25 mouse cellular contexts compared by ENCODE assay signal in genomic region chr16:10005606-10006005, GRCm38 (mm10). TPM values are rescaled to one million over a fixed set of nuclear protein-coding genes. Genes with fewer than 3 reads are reported as not detected.
DNase-seq lines count a peak whose midpoint lies in the region; ATAC-seq lines count a peak whose summit lies in the region.
"Had no signal": no experiment of that assay in that cellular context is flagged by ENCODE, and none has a peak within 500 bp of the region (broad histone marks: within the 10 kb centered on the region; RNA-seq: fewer than 3 reads in every experiment).

No protein-coding gene starts in this region.

- no peak overlapping the region for H3K27ac ChIP-seq in forebrain, embryonic 14.5 days (ENCODE audit: low read depth, low read length)
- H3K27ac ChIP-seq: embryonic facial prominence, embryonic 12.5 days; forebrain, embryonic 12.5 days; gastrocnemius, adult 2 months; limb, embryonic 12.5 days; liver, embryonic 12.5 days; stomach, postnatal 0 days had no signal

- peak; percentile 92 for DNase-seq in left cerebral cortex, postnatal 4 days
- no peak for DNase-seq in left cerebral cortex, adult 11 months (ENCODE audit: low spot score)
- peak; percentile 98 for DNase-seq in cerebellum, adult 11-12 months
- DNase-seq in cerebellum, adult 9-10 months: peak; percentile 99
- DNase-seq in kidney, adult 11 months: no peak
- no peak for DNase-seq in spleen, adult 18-20 months
- DNase-seq in forebrain, embryonic 14.5 days (ENCODE audit: low spot score): no peak
- DNase-seq: adrenal gland, adult 8-10 months; gastrocnemius, adult 2 months; kidney, adult 8-10 months; kidney, postnatal 10 days; lung, adult 18-20 months; lung, postnatal 14 days; thymus, postnatal 14 days had no signal

- no peak overlapping the region for H3K4me2 ChIP-seq in forebrain, embryonic 14.5 days (ENCODE audit: low read length)
- H3K4me2 ChIP-seq: embryonic facial prominence, embryonic 12.5 days; forebrain, embryonic 12.5 days; limb, embryonic 12.5 days; liver, embryonic 12.5 days; midbrain, embryonic 11.5 days had no signal

- 84% methylated on average over 5 of the region's 5 CpGs for WGBS in forebrain, embryonic 14.5 days

- no peak overlapping the region for H3K9ac ChIP-seq in forebrain, embryonic 14.5 days (ENCODE audit: low read length)
- H3K9ac ChIP-seq: embryonic facial prominence, embryonic 12.5 days; forebrain, embryonic 12.5 days; limb, embryonic 12.5 days; liver, embryonic 12.5 days had no signal

- intact Hi-C loops in left cerebral cortex, postnatal 4 days (cut with DNase I): no loop called here

- ATAC-seq in forebrain, embryonic 14.5 days: no peak
- ATAC-seq: liver, embryonic 12.5 days had no signal

- no peaks in the 10 kb centered on the region for H3K27me3 ChIP-seq in forebrain, embryonic 14.5 days (replicated peaks; ENCODE audit: control insufficient read depth, insufficient read depth, low read length)
- H3K27me3 ChIP-seq: embryonic facial prominence, embryonic 12.5 days; forebrain, embryonic 12.5 days; liver, embryonic 12.5 days had no signal

- H3K9me3 ChIP-seq in forebrain, embryonic 14.5 days (replicated peaks; ENCODE audit: control insufficient read depth, low read length): no peaks in the 10 kb centered on the region
- H3K9me3 ChIP-seq: embryonic facial prominence, embryonic 12.5 days; forebrain, embryonic 12.5 days; limb, embryonic 12.5 days; liver, embryonic 12.5 days had no signal

- no peaks in the 10 kb centered on the region for H3K36me3 ChIP-seq in forebrain, embryonic 14.5 days (ENCODE audit: control insufficient read depth, insufficient read depth, low read length)
- H3K36me3 ChIP-seq: embryonic facial prominence, embryonic 12.5 days; forebrain, embryonic 12.5 days; limb, embryonic 12.5 days; liver, embryonic 12.5 days had no signal

- H3K4me1 ChIP-seq in forebrain, embryonic 14.5 days (ENCODE audit: control insufficient read depth, insufficient read depth, low read length): no peaks in the 10 kb centered on the region
- H3K4me1 ChIP-seq: embryonic facial prominence, embryonic 12.5 days; forebrain, embryonic 12.5 days; limb, embryonic 12.5 days; liver, embryonic 12.5 days had no signal

- H3K4me3 ChIP-seq in forebrain, embryonic 14.5 days (ENCODE audit: low read depth, low read length): no peak overlapping the region
- H3K4me3 ChIP-seq: embryonic facial prominence, embryonic 12.5 days; erythroblast, embryonic 14.5 days; forebrain, embryonic 12.5 days; gastrocnemius, adult 2 months; limb, embryonic 12.5 days; liver, embryonic 12.5 days had no signal

RNA-seq across cellular contexts. Expression of gene Grin2a, which starts 10.2 kb away (rescaled TPM):
- 10 to 100 TPM; 51.3 to 52.3 TPM for total RNA-seq in left cerebral cortex, postnatal 4 days (2021)
- polyA plus RNA-seq in forebrain, embryonic 14.5 days (2014; fragmentation: Nextera tagmentation; extraction: Ambion mirVana): 0.47 TPM in 2 replicates
- total RNA-seq: hematopoietic stem cell, adult 5-6 weeks; megakaryocyte progenitor cell, adult 5-6 weeks; MEL; monocyte, adult 5-6 weeks had no signal
- polyA plus RNA-seq: stomach, postnatal 0 days had no signal

Comparison
In these comparisons a context has a peak if more than half of its experiments do, and no peak if none do; other contexts are left out.
1. DNase-seq: peak in left cerebral cortex, postnatal 4 days (single experiment), cerebellum, adult 11-12 months (single experiment) and cerebellum, adult 9-10 months (single experiment); none in left cerebral cortex, adult 11 months (single experiment), kidney, adult 11 months (single experiment), spleen, adult 18-20 months (0 of 2) and forebrain, embryonic 14.5 days (single experiment).